Mouse (Mus musculus) spleen, postnatal 0 days (tissue): ENCODE results near the gene Prss41. TPM values are rescaled to one million over a fixed set of nuclear protein-coding genes. Genes with fewer than 3 reads are reported as not detected.

Experiments used
- polyA plus RNA-seq: library from polyadenylated mRNA; unstranded; fragments of >200 nt; fragmentation: Nextera tagmentation; extraction: Ambion mirVana; gene quantifications from 2 replicates; pipeline ENCODE4 v1.2.1, GENCODE M21; 2015

Gene Prss41
- not detected in 2 replicates for polyA plus RNA-seq

GRCm38 (mm10) chr17:23843812-23844273 lies at the start of gene Prss41, which contains the start of gene Prss32:
Prss41 (minus strand) TSS chr17:23844172.
Prss32 (plus strand) TSS chr17:23843855.

GRCm38 (mm10) chr17:23880576-23880975 lies 36.6 kb upstream of the Prss41 start, which contains the start of the genes Dcpp1 and Dcpp2:
Dcpp1 (plus strand) TSS chr17:23880876.
Dcpp2 (plus strand) TSS chr17:23880880.

GRCm38 (mm10) chr17:23867756-23868155 lies 23.8 kb upstream of the Prss41 start, which contains the start of gene Prss21:
Prss21 (plus strand) TSS chr17:23868056.

GRCm38 (mm10) chr17:23836006-23836575 lies 7.9 kb downstream of the Prss41 start, which contains the start of gene Prss33:
Prss33 (minus strand) TSS chr17:23836056.

GRCm38 (mm10) chr17:23829064-23829619 lies 14.8 kb downstream of the Prss41 start, which contains the start of gene Elob:
Elob (minus strand) TSS chr17:23829136.

GRCm38 (mm10) chr17:23790269-23791078 lies 53.5 kb downstream of the Prss41 start, which contains the start of gene Srrm2:
Srrm2 (plus strand) TSS chr17:23790532.

Other genes with a start within 250 kb of the Prss41 start
- 1.9 and 2.2 TPM in 2 replicates for gene Zfp13, start 244.7 kb downstream of the Prss41 start, polyA plus RNA-seq
- gene Zscan10, start 243.3 kb downstream of the Prss41 start, polyA plus RNA-seq: not detected in 2 replicates
- gene Mmp25, start 198.9 kb downstream of the Prss41 start, polyA plus RNA-seq: 3.0 and 4.4 TPM in 2 replicates
- 0.11 and 0.35 TPM in 2 replicates for gene Bicdl2, start 183.7 kb downstream of the Prss41 start, polyA plus RNA-seq
- gene Hcfc1r1, start 170.6 kb downstream of the Prss41 start, polyA plus RNA-seq: 43.1 and 43.5 TPM in 2 replicates
- 21.1 and 22.3 TPM in 2 replicates for gene Thoc6, start 170.3 kb downstream of the Prss41 start, polyA plus RNA-seq
- 3.4 and 4.0 TPM in 2 replicates for gene Tnfrsf12a, start 166.7 kb downstream of the Prss41 start, polyA plus RNA-seq
- 0.11 TPM in 1 of 2 replicates, not detected in the other for gene Cldn6, start 164.9 kb downstream of the Prss41 start, polyA plus RNA-seq
- gene Cldn9, start 160.1 kb downstream of the Prss41 start, polyA plus RNA-seq: 0.08 TPM in 2 replicates
- gene 1520401A03Rik, start 121.4 kb downstream of the Prss41 start, polyA plus RNA-seq: 0.11 TPM in 1 of 2 replicates, not detected in the other
- 37.2 and 39.2 TPM in 2 replicates for gene Pkmyt1, start 117.8 kb downstream of the Prss41 start, polyA plus RNA-seq
- gene Paqr4, start 103.3 kb downstream of the Prss41 start, polyA plus RNA-seq: 10.5 and 12.2 TPM in 2 replicates
- not detected in 2 replicates for gene Kremen2, start 98.3 kb downstream of the Prss41 start, polyA plus RNA-seq
- 19.2 and 22.6 TPM in 2 replicates for gene Flywch1, start 72.6 kb downstream of the Prss41 start, polyA plus RNA-seq
- gene Flywch2, start 58.1 kb downstream of the Prss41 start, polyA plus RNA-seq: 3.5 and 6.6 TPM in 2 replicates
- gene Srrm2, start 53.6 kb downstream of the Prss41 start, polyA plus RNA-seq: 290 and 303 TPM in 2 replicates
- 632 and 659 TPM in 2 replicates for gene Elob, start 15.0 kb downstream of the Prss41 start, polyA plus RNA-seq
- not detected in 2 replicates for gene Prss33, start 8.1 kb downstream of the Prss41 start, polyA plus RNA-seq
- gene Prss32, start 317 bp downstream of the Prss41 start, polyA plus RNA-seq: not detected in 2 replicates
- gene Prss21, start 23.9 kb upstream of the Prss41 start, polyA plus RNA-seq: not detected in 2 replicates
- not detected in 2 replicates for gene Dcpp1, start 36.7 kb upstream of the Prss41 start, polyA plus RNA-seq
- gene Dcpp2, start 36.7 kb upstream of the Prss41 start, polyA plus RNA-seq: not detected in 2 replicates
- gene Dcpp3, start 73.3 kb upstream of the Prss41 start, polyA plus RNA-seq: not detected in 2 replicates
- not detected in 2 replicates for gene Sbp, start 97.5 kb upstream of the Prss41 start, polyA plus RNA-seq
- gene Sbpl, start 111.1 kb upstream of the Prss41 start, polyA plus RNA-seq: not detected in 2 replicates
- gene Prss30, start 136.4 kb upstream of the Prss41 start, polyA plus RNA-seq: 0.20 and 0.36 TPM in 2 replicates
- gene Prss22, start 153.9 kb upstream of the Prss41 start, polyA plus RNA-seq: not detected in 2 replicates
- gene Prss27, start 194.0 kb upstream of the Prss41 start, polyA plus RNA-seq: not detected in 2 replicates
- gene Kctd5, start 229.3 kb upstream of the Prss41 start, polyA plus RNA-seq: 16.6 and 18.2 TPM in 2 replicates